Mouse (Mus musculus): Measurements from ENCODE around the gene Asb7. TPM values are rescaled to one million over a fixed set of nuclear protein-coding genes. Genes with fewer than 3 reads are reported as not detected.

Gene Asb7
- polyA plus RNA-seq (2017; shearing (Covaris generic)) = 6.7 TPM

GRCm38 (mm10) chr7:66689294-66689619, at the start of gene Asb7:
Asb7 (minus strand) TSS chr7:66689596.

GRCm38 (mm10) chr7:66689620-66690360, 394 bp upstream of the Asb7 start, which contains the start of gene Lins1:
Lins1 (plus strand) TSS chr7:66689889.

Other genes starting within 250 kb of the Asb7 start
- 12.8 TPM for gene Lins1, start 293 bp upstream of the Asb7 start, polyA plus RNA-seq (2017; shearing (Covaris generic))
- gene Cers3, start 53.9 kb upstream of the Asb7 start, polyA plus RNA-seq (2017; shearing (Covaris generic)) = not detected
- gene Adamts17, start 150.1 kb upstream of the Asb7 start, polyA plus RNA-seq (2017; shearing (Covaris generic)) = 0.86 TPM

Data from CD4-positive, CD25-positive, alpha-beta regulatory T cell (primary cell).